Mouse (Mus musculus) neural tube, embryonic 14.5 days (tissue): ENCODE measurements around the gene Gm4553. TPM values are rescaled to one million over a fixed set of nuclear protein-coding genes. Genes with fewer than 3 reads are reported as not detected.

ENCODE experiments used
- polyA plus RNA-seq: library from polyadenylated mRNA; unstranded; fragments of >200 nt; fragmentation: Nextera tagmentation; extraction: Ambion mirVana; gene quantifications from 2 replicates; pipeline ENCODE4 v1.2.1, GENCODE M21; 2014

Gm4553 gene
- polyA plus RNA-seq, 1 experiment from 2014 or later: not detected

Other genes starting within 250 kb of the Gm4553 start
- gene Tollip, start 247.2 kb downstream of the Gm4553 start, polyA plus RNA-seq: 69.2 and 80.0 TPM in 2 replicates
- gene Brsk2, start 216.0 kb downstream of the Gm4553 start, polyA plus RNA-seq: 25.8 and 27.7 TPM in 2 replicates
- gene Mob2, start 104.7 kb downstream of the Gm4553 start, polyA plus RNA-seq: 50.5 and 53.5 TPM in 2 replicates
- gene Dusp8, start 69.9 kb downstream of the Gm4553 start, polyA plus RNA-seq: 136 and 141 TPM in 2 replicates
- not detected in 2 replicates for gene Gm45618, start 45.0 kb downstream of the Gm4553 start, polyA plus RNA-seq
- gene Gm39115, start 29.7 kb downstream of the Gm4553 start, polyA plus RNA-seq: not detected in 2 replicates
- gene Gm45337, start 21.1 kb downstream of the Gm4553 start, polyA plus RNA-seq: not detected in 2 replicates
- not detected in 2 replicates for gene Gm29735, start 8.6 kb downstream of the Gm4553 start, polyA plus RNA-seq
- gene Krtap5-2, start 10.3 kb upstream of the Gm4553 start, polyA plus RNA-seq: not detected in 2 replicates
- gene Gm10153, start 24.6 kb upstream of the Gm4553 start, polyA plus RNA-seq: not detected in 2 replicates
- not detected in 2 replicates for gene Krtap5-3, start 35.6 kb upstream of the Gm4553 start, polyA plus RNA-seq
- not detected in 2 replicates for gene Gm7579, start 46.1 kb upstream of the Gm4553 start, polyA plus RNA-seq
- gene Krtap5-5, start 64.2 kb upstream of the Gm4553 start, polyA plus RNA-seq: not detected in 2 replicates
- not detected in 2 replicates for gene Gm40460, start 75.3 kb upstream of the Gm4553 start, polyA plus RNA-seq
- gene Gm2431, start 92.6 kb upstream of the Gm4553 start, polyA plus RNA-seq: not detected in 2 replicates
- not detected in 2 replicates for gene Gm4559, start 108.6 kb upstream of the Gm4553 start, polyA plus RNA-seq
- not detected in 2 replicates for gene Krtap5-1, start 131.4 kb upstream of the Gm4553 start, polyA plus RNA-seq
- gene Krtap5-4, start 137.8 kb upstream of the Gm4553 start, polyA plus RNA-seq: not detected in 2 replicates
- gene Ifitm10, start 208.0 kb upstream of the Gm4553 start, polyA plus RNA-seq: 6.0 and 11.2 TPM in 2 replicates
- 2.9 TPM in 1 of 2 replicates, not detected in the other for gene Gm49369, start 216.9 kb upstream of the Gm4553 start, polyA plus RNA-seq
- gene Ctsd, start 222.3 kb upstream of the Gm4553 start, polyA plus RNA-seq: 250 and 288 TPM in 2 replicates